Mouse (Mus musculus) midbrain, embryonic 14.5 days (tissue): ENCODE measurements around the gene Inafm2. TPM values are rescaled to one million over a fixed set of nuclear protein-coding genes. Genes with fewer than 3 reads are reported as not detected.

Experiments
- ATAC-seq: fragments of 200-750 bp; cut with Nextera tagmentation; 2 replicates; pipeline ENCODE4 v1.8.0; 2017; ENCODE audit warnings: moderate number of reproducible peaks, moderate library complexity; ENCODE audit not compliant: low FRiP score, low TSS enrichment
- DNase-seq: peaks from one replicate; pipeline ENCODE4 v3.0.0-alpha.2; 2015
- H3K27ac ChIP-seq: fragments of 300-500 bp; sonication (generic); replicated peaks from 2 replicates; pipeline ENCODE4 v1.5.1; 2014; ENCODE audit warnings: mild to moderate bottlenecking, low read depth, low read length, moderate library complexity
- H3K27me3 ChIP-seq: fragments of 300-500 bp; sonication (generic); 2 replicates; pipeline ENCODE4 v1.6.1; 2014; ENCODE audit warnings: low read length, control low read depth, mixed read lengths; ENCODE audit not compliant: control insufficient read depth, insufficient read depth
- H3K36me3 ChIP-seq: fragments of 300-500 bp; sonication (generic); 2 replicates; pipeline ENCODE4 v1.6.1; 2014; ENCODE audit warnings: low read length, control low read depth; ENCODE audit not compliant: control insufficient read depth, insufficient read depth
- H3K4me1 ChIP-seq: fragments of 300-500 bp; sonication (generic); 2 replicates; pipeline ENCODE4 v1.6.1; 2014; ENCODE audit warnings: mild to moderate bottlenecking, antibody characterized with exemption, low read length, control low read depth; ENCODE audit not compliant: control insufficient read depth, insufficient read depth
- H3K4me2 ChIP-seq: fragments of 300-500 bp; sonication (generic); 2 replicates; pipeline ENCODE4 v1.6.1; 2014; ENCODE audit warnings: mild to moderate bottlenecking, low read length, moderate library complexity
- H3K4me3 ChIP-seq: fragments of 300-500 bp; sonication (generic); replicated peaks from 2 replicates; pipeline ENCODE4 v1.5.1; 2014; ENCODE audit warnings: low read depth, low read length
- H3K9ac ChIP-seq: fragments of 300-500 bp; sonication (generic); replicated peaks from 2 replicates; pipeline ENCODE4 v1.6.1; 2014; ENCODE audit warnings: mild to moderate bottlenecking, low read length, moderate library complexity
- H3K9me3 ChIP-seq: fragments of 300-500 bp; sonication (generic); 2 replicates; pipeline ENCODE4 v1.6.1; 2016; ENCODE audit warnings: low read length, control low read depth, mixed read lengths; ENCODE audit not compliant: control insufficient read depth
- WGBS: fragments of 180-500 bp; shearing (Covaris S2); extraction: QIAGEN DNeasy Blood & Tissue Kit; methylation state at CpG from one replicate; pipeline ENCODE4 v1.1.7; 2014; 5-methylcytosine and 5-hydroxymethylcytosine counted together
- polyA plus RNA-seq: library from polyadenylated mRNA; unstranded; fragments of >200 nt; fragmentation: Nextera tagmentation; extraction: Ambion mirVana; gene quantifications from 2 replicates; pipeline ENCODE4 v1.2.1, GENCODE M21; 2014

The Inafm2 gene
- polyA plus RNA-seq, 1 experiment from 2014 or later = 30.8 TPM

DNA sequence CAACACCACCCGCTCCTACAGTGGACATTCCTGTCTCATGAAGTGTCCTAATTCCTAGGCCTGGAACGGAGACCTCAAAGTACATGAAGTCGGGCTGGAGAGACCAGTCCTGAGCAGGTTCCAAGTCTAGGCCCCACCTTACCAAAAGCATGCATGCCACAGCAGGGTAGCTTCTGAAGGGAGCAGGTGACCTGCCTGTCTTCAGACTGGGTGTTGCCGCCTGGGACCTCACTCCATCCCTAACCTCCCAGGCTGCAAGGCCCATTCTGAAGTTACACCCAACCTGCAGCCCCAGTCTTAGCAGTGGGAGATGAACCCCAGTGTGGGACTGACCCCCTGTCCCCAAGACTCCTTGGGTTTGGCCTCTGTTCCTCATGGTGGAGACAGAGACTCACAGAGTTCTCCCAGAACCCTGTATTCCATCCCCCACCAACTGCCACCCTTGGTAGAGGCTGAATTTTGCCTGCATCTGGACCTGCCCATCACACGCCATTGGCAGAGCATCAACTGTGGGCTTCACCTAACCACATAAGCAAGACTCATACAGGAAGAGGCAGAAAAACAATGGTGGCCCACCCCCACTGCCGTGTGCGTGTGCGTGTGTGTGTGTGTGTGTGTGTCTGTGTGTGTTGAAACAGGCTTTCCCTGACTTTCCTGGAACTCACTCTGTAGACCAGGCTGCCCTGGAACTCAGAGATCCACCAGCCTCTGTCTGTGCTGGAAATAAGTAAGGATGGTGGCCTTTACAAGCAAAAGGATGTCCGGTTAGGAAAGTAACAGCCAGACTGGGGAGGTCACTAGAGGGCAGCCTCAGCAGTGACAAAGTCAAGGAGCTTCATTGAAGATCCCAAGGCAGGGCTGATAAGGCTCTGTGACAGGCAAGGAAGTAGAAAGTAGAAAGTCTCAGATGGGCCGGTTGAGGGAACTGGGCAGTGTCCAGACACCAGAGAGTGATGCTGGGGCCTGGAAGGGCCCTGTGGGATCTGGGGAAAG lies 20.8 kb downstream of the Inafm2 start:
- Histone ChIP-seq H3K9ac (no peak overlapping the region), H3K4me1 (peaks cover 20% of the 10 kb centered on the region), H3K27ac (no peak overlapping the region), H3K4me2 (no peak overlapping the region), H3K9me3 (no peaks in the 10 kb centered on the region), H3K36me3 (no peaks in the 10 kb centered on the region), H3K27me3 (no peaks in the 10 kb centered on the region), H3K4me3 (no peak overlapping the region)
- DNase-seq (no peak), ATAC-seq (no peak)
- WGBS = 75% methylated on average over 10 of the region's 10 CpGs

DNA sequence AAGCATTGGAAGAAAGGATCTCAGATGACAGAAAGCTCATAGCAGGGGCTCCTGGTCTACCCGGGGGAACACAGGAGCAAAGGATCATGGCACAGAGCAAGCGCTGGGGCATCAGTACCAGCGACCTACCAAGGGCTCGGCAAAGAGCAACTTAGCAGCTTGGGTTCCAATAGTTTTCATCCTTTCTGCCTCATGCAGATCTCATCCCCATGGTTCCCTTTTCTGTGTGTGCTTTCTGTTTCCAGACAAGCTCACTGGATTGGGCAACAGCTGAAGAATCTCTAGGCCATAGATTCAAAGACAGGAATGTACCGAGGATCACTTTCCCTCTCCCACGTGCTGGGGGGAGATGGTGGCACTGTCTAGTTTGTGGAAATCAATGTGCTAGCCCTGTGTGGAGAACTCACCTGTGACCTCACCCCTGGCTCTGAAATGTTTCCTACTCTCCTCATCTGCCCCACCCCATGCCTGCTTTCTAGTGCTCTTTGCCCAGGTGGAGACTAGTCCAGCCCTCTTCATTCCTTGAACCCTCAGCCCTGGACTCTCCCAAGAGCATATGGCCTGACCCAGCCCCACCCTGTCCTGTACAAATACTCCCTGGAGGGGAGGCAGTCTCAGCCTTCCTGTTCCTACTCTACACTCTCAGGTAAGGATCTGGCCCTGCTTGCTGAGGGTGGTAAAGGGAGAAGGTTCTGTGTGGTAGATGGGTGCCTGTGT lies 26.8 kb downstream of the Inafm2 start, which contains the start of gene Phgr1:
Gene Phgr1 (plus strand): TSS at position 612 of the 717 bp plus-strand sequence.
- Histone ChIP-seq H3K9me3 (no peaks in the 10 kb centered on the region), H3K9ac (no peak within 1 kb of the TSS), H3K4me3 (no peak within 1 kb of the TSS), H3K4me2 (no peak within 1 kb of the TSS), H3K27me3 (no peaks in the 10 kb centered on the region), H3K4me1 (0 out of 2 replicates have a peak, but pooled peaks cover 2% of the 10 kb centered on the region), H3K27ac (no peak within 1 kb of the TSS), H3K36me3 (no peaks in the 10 kb centered on the region)
- ATAC-seq (no peak), DNase-seq (no peak)
- WGBS = 81% methylated on average over 6 of the region's 6 CpGs

DNA sequence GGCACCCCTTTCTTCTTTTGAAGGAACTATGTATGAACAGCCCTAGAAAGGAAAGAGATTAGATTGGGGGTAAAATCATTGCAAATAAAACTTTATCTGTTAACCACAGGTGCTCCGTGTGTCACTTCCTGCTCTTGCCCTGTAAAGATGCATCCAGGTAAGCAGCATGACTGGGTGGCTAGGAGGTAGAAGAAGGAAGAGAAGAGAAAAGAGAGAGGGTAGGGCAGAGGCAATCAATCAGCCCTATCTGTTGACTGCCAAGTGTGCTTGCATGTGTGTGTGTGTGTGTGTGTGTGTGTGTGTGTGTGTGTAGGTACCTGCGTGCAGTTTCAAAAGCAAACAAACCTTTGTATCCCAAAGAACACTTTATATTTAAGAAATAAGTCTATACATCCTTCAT lies 29.0 kb downstream of the Inafm2 start:
- DNase-seq = no peak

DNA sequence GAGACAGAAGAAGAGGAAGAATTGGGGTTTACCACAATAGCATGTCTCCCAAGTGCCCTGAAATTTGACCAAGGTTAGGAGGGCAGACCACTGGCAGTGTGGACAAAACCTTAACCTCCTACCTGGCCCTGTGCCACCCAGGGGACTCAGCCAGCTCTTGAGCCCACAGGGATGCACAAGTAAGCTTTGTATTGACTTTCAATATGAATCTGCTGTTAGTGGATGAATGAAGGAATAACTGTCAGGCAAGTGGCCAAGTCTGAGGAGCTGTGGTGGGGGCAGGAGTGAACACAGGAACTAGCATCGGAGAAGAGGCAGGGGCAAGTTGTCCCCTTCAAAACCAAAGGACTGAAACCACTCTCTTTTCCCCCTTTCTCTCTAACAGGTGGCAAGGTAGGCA lies 29.8 kb downstream of the Inafm2 start:
- Histone ChIP-seq H3K27ac (no peak overlapping the region), H3K4me1 (peaks cover 8% of the 10 kb centered on the region; the same call in 1 of the 2 replicates), H3K9ac (no peak overlapping the region), H3K4me3 (no peak overlapping the region), H3K36me3 (no peaks in the 10 kb centered on the region), H3K4me2 (no peak overlapping the region), H3K9me3 (no peaks in the 10 kb centered on the region), H3K27me3 (no peaks in the 10 kb centered on the region)
- DNase-seq (no peak), ATAC-seq (no peak)
- WGBS = 64% methylated on average over 1 of the region's 1 CpGs

More for the DNA sequence above, 29.0 kb downstream of the Inafm2 start:
- H3K27ac ChIP-seq = no peak overlapping the region
- no peaks in the 10 kb centered on the region for H3K9me3 ChIP-seq
- peaks cover 8% of the 10 kb centered on the region; the same call in 1 of the 2 replicates for H3K4me1 ChIP-seq
- no peaks in the 10 kb centered on the region for H3K36me3 ChIP-seq
- H3K4me3 ChIP-seq = no peak overlapping the region
- H3K9ac ChIP-seq = no peak overlapping the region
- no peak for ATAC-seq
- H3K27me3 ChIP-seq = no peaks in the 10 kb centered on the region
- H3K4me2 ChIP-seq = no peak overlapping the region
- WGBS = 90% methylated on average over 2 of the region's 2 CpGs

DNA sequence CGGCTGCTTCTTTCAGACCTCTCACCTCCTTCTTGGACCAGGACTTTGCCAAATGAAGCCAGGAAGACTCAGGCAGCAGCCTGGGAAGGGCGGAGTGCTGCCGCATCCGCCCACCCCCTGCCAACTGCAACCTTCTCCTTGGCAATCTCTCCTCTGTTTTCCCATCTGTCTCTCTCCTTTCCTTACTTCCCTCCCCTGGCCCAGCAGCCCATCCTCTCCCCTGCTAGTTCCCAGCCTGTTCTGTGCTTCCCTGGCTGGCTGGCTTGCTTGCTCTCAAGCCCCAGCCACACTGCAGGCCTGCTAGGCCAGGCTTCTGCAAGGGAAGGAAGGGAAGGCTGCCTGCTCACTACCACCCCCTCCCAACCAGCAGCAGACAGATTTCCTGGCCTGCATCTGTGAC lies 30.3 kb downstream of the Inafm2 start:
- peaks cover 9% of the 10 kb centered on the region; the same call in 1 of the 2 replicates for H3K4me1 ChIP-seq
- DNase-seq (no peak), ATAC-seq (no peak)
- no peak overlapping the region for H3K4me3 ChIP-seq
- no peak overlapping the region for H3K4me2 ChIP-seq
- WGBS = 70% methylated on average over 4 of the region's 4 CpGs
- H3K36me3 ChIP-seq = no peaks in the 10 kb centered on the region
- H3K9ac ChIP-seq = no peak overlapping the region
- H3K9me3 ChIP-seq = no peaks in the 10 kb centered on the region
- H3K27ac ChIP-seq = no peak overlapping the region
- H3K27me3 ChIP-seq = no peaks in the 10 kb centered on the region

DNA sequence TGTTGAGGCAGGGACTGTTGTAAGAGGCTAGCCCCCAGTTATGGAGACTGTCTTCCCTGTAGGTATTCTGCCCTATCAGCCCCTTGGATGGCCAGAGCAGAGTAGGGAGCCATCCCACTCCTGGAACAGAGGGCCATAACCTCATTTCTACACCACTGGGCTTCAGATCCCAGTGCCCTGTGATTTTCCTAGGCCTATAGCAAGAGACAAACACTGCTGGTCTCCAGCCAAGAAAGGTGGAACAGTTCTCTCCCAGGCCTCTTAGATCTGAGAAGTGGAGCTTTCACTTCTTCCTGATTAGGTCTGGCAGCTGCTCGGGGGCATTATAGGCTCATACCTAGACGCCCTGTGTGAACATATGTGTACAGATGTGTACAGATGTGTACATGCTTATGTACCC lies 30.7 kb downstream of the Inafm2 start:
- no peak overlapping the region for H3K27ac ChIP-seq
- no peak overlapping the region for H3K9ac ChIP-seq
- ATAC-seq = no peak
- H3K27me3 ChIP-seq = no peaks in the 10 kb centered on the region
- H3K9me3 ChIP-seq = no peaks in the 10 kb centered on the region
- 80% methylated on average over 2 of the region's 2 CpGs for WGBS
- H3K4me2 ChIP-seq = no peak overlapping the region
- DNase-seq = no peak
- peaks cover 13% of the 10 kb centered on the region; the same call in 1 of the 2 replicates for H3K4me1 ChIP-seq
- no peaks in the 10 kb centered on the region for H3K36me3 ChIP-seq
- H3K4me3 ChIP-seq = no peak overlapping the region

DNA sequence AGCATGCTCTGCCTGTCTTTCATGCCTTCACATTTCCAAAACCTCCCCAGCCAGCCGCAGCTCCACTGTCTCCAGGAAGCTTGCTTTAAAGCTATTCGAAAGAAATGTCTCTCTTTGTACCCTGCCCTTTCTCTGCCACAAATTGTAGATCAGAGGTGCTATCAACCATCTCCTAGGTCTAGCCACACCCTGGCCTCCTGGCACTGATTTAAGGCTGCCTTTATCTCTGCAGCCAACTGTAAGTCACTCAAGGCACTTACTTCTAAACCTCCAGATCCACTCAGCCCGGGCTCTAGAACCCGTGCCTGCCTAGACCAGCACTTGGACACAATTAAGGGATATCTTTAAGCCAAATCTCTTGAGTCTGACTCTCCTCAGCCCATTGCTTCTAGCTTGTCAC lies 32.9 kb downstream of the Inafm2 start:
- Histone ChIP-seq H3K9me3 (no peaks in the 10 kb centered on the region), H3K4me3 (no peak overlapping the region), H3K9ac (no peak overlapping the region), H3K4me2 (no peak overlapping the region), H3K27me3 (no peaks in the 10 kb centered on the region), H3K36me3 (no peaks in the 10 kb centered on the region), H3K27ac (no peak overlapping the region), H3K4me1 (peaks cover 14% of the 10 kb centered on the region; the same call in 1 of the 2 replicates)
- DNase-seq (no peak), ATAC-seq (no peak)
- 81% methylated on average over 4 of the region's 4 CpGs for WGBS

DNA sequence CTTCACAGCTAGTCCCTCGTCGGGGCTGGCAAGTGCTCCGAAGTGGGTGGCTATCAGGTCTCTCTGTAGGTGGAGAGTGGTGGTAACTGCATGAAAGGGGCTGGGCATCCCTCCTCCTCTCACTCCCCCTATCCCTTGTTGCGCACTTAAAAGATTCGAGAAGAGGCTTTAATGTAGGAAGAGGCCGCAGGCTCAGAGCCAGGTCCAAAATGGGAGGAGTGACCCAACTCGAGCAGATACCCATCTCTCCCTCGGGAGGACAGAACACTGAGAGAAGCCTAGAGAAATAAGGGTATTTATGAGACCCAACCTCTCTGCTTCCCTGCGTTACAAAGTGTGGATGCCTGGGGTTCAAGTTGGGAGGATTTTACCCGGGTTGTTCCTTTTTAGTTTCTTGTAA lies 33.5 kb downstream of the Inafm2 start:
- peak overlapping the region; percentile 73; the same call in 1 of the 2 replicates for H3K9ac ChIP-seq
- H3K36me3 ChIP-seq = no peaks in the 10 kb centered on the region
- no peaks in the 10 kb centered on the region for H3K27me3 ChIP-seq
- WGBS = 5% methylated on average over 10 of the region's 10 CpGs
- H3K4me1 ChIP-seq = peaks cover 14% of the 10 kb centered on the region; the same call in 1 of the 2 replicates
- no peak for DNase-seq
- no peaks in the 10 kb centered on the region for H3K9me3 ChIP-seq
- H3K4me2 ChIP-seq = peak overlapping the region; percentile 71
- peak overlapping the region; percentile 81 for H3K27ac ChIP-seq
- ATAC-seq = peak; percentile 10; the same call in 1 of the 2 replicates
- H3K4me3 ChIP-seq = peak overlapping the region; percentile 56
